9 mouse cellular contexts compared by ENCODE assay signal in genomic region chr1:64195970-64196491, GRCm38 (mm10).
DNase-seq lines count a peak whose midpoint lies in the region; ATAC-seq and TF ChIP-seq lines count a peak whose summit lies in the region.
"Had no signal": no experiment of that assay in that cellular context is flagged by ENCODE, and none has a peak within 500 bp of the region (broad histone marks: within the 10 kb centered on the region; RNA-seq: fewer than 3 reads in every experiment).

No protein-coding gene starts in this region.

- H3K4me1 ChIP-seq in midbrain, embryonic 10.5 days = peaks cover 54% of the 10 kb centered on the region
- peaks cover 44% of the 10 kb centered on the region for H3K4me1 ChIP-seq in midbrain, embryonic 15.5 days
- peaks cover 28% of the 10 kb centered on the region for H3K4me1 ChIP-seq in forebrain, embryonic 14.5 days (ENCODE audit: control insufficient read depth, insufficient read depth, low read length)
- H3K4me1 ChIP-seq in heart, embryonic 16.5 days (ENCODE audit: control insufficient read depth, insufficient read depth, low read length) = peaks cover 11% of the 10 kb centered on the region
- peaks cover 23% of the 10 kb centered on the region for H3K4me1 ChIP-seq in neural tube, embryonic 15.5 days
- H3K4me1 ChIP-seq in kidney, embryonic 16.5 days (ENCODE audit: insufficient read depth, low read length) = peaks cover 14% of the 10 kb centered on the region; the same call in 1 of the 2 replicates
- peaks cover 6% of the 10 kb centered on the region for H3K4me1 ChIP-seq in liver, embryonic 12.5 days

- peak overlapping the region; percentile 53 for H3K27ac ChIP-seq in midbrain, embryonic 10.5 days (replicated peaks)
- H3K27ac ChIP-seq in midbrain, embryonic 15.5 days = no peak overlapping the region
- no peak overlapping the region for H3K27ac ChIP-seq in forebrain, embryonic 14.5 days (ENCODE audit: low read depth, low read length)
- H3K27ac ChIP-seq in heart, embryonic 16.5 days (ENCODE audit: low read length) = peak overlapping the region; percentile 76
- no peak overlapping the region for H3K27ac ChIP-seq in neural tube, embryonic 15.5 days (replicated peaks)
- no peak overlapping the region; the same call in 1 of the 2 replicates for H3K27ac ChIP-seq in left cerebral cortex, adult 2 months
- no peak overlapping the region for H3K27ac ChIP-seq in kidney, embryonic 16.5 days (ENCODE audit: low read length)
- no peak overlapping the region for H3K27ac ChIP-seq in liver, embryonic 12.5 days
- H3K27ac ChIP-seq: macrophage had no signal

- H3K9ac ChIP-seq in midbrain, embryonic 15.5 days = no peak overlapping the region
- no peak overlapping the region for H3K9ac ChIP-seq in forebrain, embryonic 14.5 days (ENCODE audit: low read length)
- no peak overlapping the region for H3K9ac ChIP-seq in heart, embryonic 16.5 days (ENCODE audit: low read length)
- no peak overlapping the region for H3K9ac ChIP-seq in neural tube, embryonic 15.5 days (replicated peaks)
- no peak overlapping the region for H3K9ac ChIP-seq in kidney, embryonic 16.5 days (replicated peaks; ENCODE audit: low read length)
- no peak overlapping the region for H3K9ac ChIP-seq in liver, embryonic 12.5 days

- no peaks in the 10 kb centered on the region for H3K36me3 ChIP-seq in midbrain, embryonic 10.5 days
- no peaks in the 10 kb centered on the region for H3K36me3 ChIP-seq in midbrain, embryonic 15.5 days (replicated peaks)
- H3K36me3 ChIP-seq in forebrain, embryonic 14.5 days (ENCODE audit: control insufficient read depth, insufficient read depth, low read length) = no peaks in the 10 kb centered on the region
- H3K36me3 ChIP-seq in heart, embryonic 16.5 days (ENCODE audit: control insufficient read depth, insufficient read depth) = no peaks in the 10 kb centered on the region
- no peaks in the 10 kb centered on the region for H3K36me3 ChIP-seq in neural tube, embryonic 15.5 days
- no peaks in the 10 kb centered on the region for H3K36me3 ChIP-seq in kidney, embryonic 16.5 days (ENCODE audit: insufficient read depth, low read length)
- H3K36me3 ChIP-seq in liver, embryonic 12.5 days = no peaks in the 10 kb centered on the region

- intact Hi-C loops in left cerebral cortex, adult 2 months (cut with DNase I) = loop anchor here (2.0 to 10.0 kb wide), 3 partner anchors 75 to 431 kb away; partner anchors contain the start of gene 4933402D24Rik

- no peaks in the 10 kb centered on the region for H3K27me3 ChIP-seq in midbrain, embryonic 10.5 days (ENCODE audit: low read depth, poor library complexity, severe bottlenecking)
- no peaks in the 10 kb centered on the region for H3K27me3 ChIP-seq in midbrain, embryonic 15.5 days (replicated peaks)
- no peaks in the 10 kb centered on the region for H3K27me3 ChIP-seq in forebrain, embryonic 14.5 days (replicated peaks; ENCODE audit: control insufficient read depth, insufficient read depth, low read length)
- no peaks in the 10 kb centered on the region for H3K27me3 ChIP-seq in heart, embryonic 16.5 days (ENCODE audit: control insufficient read depth, insufficient read depth, low read length)
- 0 out of 2 replicates have a peak, but pooled peaks cover 2% of the 10 kb centered on the region for H3K27me3 ChIP-seq in neural tube, embryonic 15.5 days (replicated peaks)
- H3K27me3 ChIP-seq in kidney, embryonic 16.5 days (ENCODE audit: insufficient read depth, low read length) = no peaks in the 10 kb centered on the region
- H3K27me3 ChIP-seq in liver, embryonic 12.5 days (replicated peaks) = no peaks in the 10 kb centered on the region

- no peak for ATAC-seq in midbrain, embryonic 15.5 days (replicated peaks)
- ATAC-seq in forebrain, embryonic 14.5 days = peak; percentile 45
- ATAC-seq in heart, embryonic 16.5 days (replicated peaks; ENCODE audit: extremely low read depth, insufficient read depth, low FRiP score) = peak; percentile 67; the same call in 1 of the 2 replicates
- ATAC-seq in neural tube, embryonic 15.5 days (ENCODE audit: low FRiP score) = 0 out of 2 replicates have a peak, but pooled peaks have one; percentile 13
- ATAC-seq in kidney, embryonic 16.5 days (ENCODE audit: low FRiP score, low TSS enrichment) = no peak
- no peak for ATAC-seq in liver, embryonic 12.5 days

- no peak overlapping the region for H3K4me2 ChIP-seq in midbrain, embryonic 15.5 days
- H3K4me2 ChIP-seq in forebrain, embryonic 14.5 days (ENCODE audit: low read length) = no peak overlapping the region
- peak overlapping the region; percentile 39 for H3K4me2 ChIP-seq in heart, embryonic 16.5 days (ENCODE audit: low read depth, low read length)
- no peak overlapping the region for H3K4me2 ChIP-seq in neural tube, embryonic 15.5 days
- H3K4me2 ChIP-seq in kidney, embryonic 16.5 days (replicated peaks; ENCODE audit: low read depth, low read length) = no peak overlapping the region
- no peak overlapping the region for H3K4me2 ChIP-seq in liver, embryonic 12.5 days

- DNase-seq in midbrain, embryonic 10.5 days (ENCODE audit: low spot score) = no peak
- DNase-seq in forebrain, embryonic 14.5 days (ENCODE audit: low spot score) = peak; percentile 56
- DNase-seq in left cerebral cortex, adult 2 months (ENCODE audit: extremely low spot score in 1 of 2, low spot score in 2 of 2) = no peak

- H3K9me3 ChIP-seq in midbrain, embryonic 10.5 days (replicated peaks) = no peaks in the 10 kb centered on the region
- no peaks in the 10 kb centered on the region for H3K9me3 ChIP-seq in midbrain, embryonic 15.5 days
- H3K9me3 ChIP-seq in forebrain, embryonic 14.5 days (replicated peaks; ENCODE audit: control insufficient read depth, low read length) = no peaks in the 10 kb centered on the region
- no peaks in the 10 kb centered on the region for H3K9me3 ChIP-seq in heart, embryonic 16.5 days (replicated peaks; ENCODE audit: control insufficient read depth, low read length)
- H3K9me3 ChIP-seq in neural tube, embryonic 15.5 days (replicated peaks) = no peaks in the 10 kb centered on the region
- no peaks in the 10 kb centered on the region for H3K9me3 ChIP-seq in kidney, embryonic 16.5 days (ENCODE audit: low read length)
- H3K9me3 ChIP-seq in liver, embryonic 12.5 days (replicated peaks) = no peaks in the 10 kb centered on the region

- TF ChIP-seq CTCF in left cerebral cortex, adult 2 months (IDR thresholded peaks at IDR 0.05) = no peak

- WGBS in midbrain, embryonic 10.5 days = 25% methylated on average over 4 of the region's 4 CpGs
- 17% methylated on average over 4 of the region's 4 CpGs for WGBS in midbrain, embryonic 15.5 days
- WGBS in forebrain, embryonic 14.5 days = 6% methylated on average over 4 of the region's 4 CpGs
- WGBS in heart, embryonic 16.5 days = 26% methylated on average over 4 of the region's 4 CpGs
- WGBS in neural tube, embryonic 15.5 days = 16% methylated on average over 4 of the region's 4 CpGs
- whole genome bisulfite sequencing in kidney, embryonic 16.5 days = 52% methylated on average over 4 of the region's 4 CpGs
- 63% methylated on average over 4 of the region's 4 CpGs for WGBS in liver, embryonic 12.5 days (ENCODE audit: insufficient replicate concordance)

- H3K4me3 ChIP-seq in midbrain, embryonic 10.5 days = no peak overlapping the region
- no peak overlapping the region for H3K4me3 ChIP-seq in midbrain, embryonic 15.5 days
- no peak overlapping the region for H3K4me3 ChIP-seq in forebrain, embryonic 14.5 days (ENCODE audit: low read depth, low read length)
- H3K4me3 ChIP-seq in heart, embryonic 16.5 days (ENCODE audit: low read length) = no peak overlapping the region
- no peak overlapping the region for H3K4me3 ChIP-seq in neural tube, embryonic 15.5 days (replicated peaks)
- H3K4me3 ChIP-seq in left cerebral cortex, adult 2 months = no peak overlapping the region
- H3K4me3 ChIP-seq in kidney, embryonic 16.5 days (ENCODE audit: low read length) = no peak overlapping the region
- no peak overlapping the region for H3K4me3 ChIP-seq in liver, embryonic 12.5 days

Comparison
In these comparisons a context has a peak if more than half of its experiments do, and no peak if none do; other contexts are left out.
1. H3K27ac ChIP-seq: peak in midbrain, embryonic 10.5 days (single experiment) and heart, embryonic 16.5 days (single experiment); none in midbrain, embryonic 15.5 days (single experiment), forebrain, embryonic 14.5 days (single experiment), neural tube, embryonic 15.5 days (single experiment), left cerebral cortex, adult 2 months (single experiment), kidney, embryonic 16.5 days (single experiment) and liver, embryonic 12.5 days (single experiment).
2. ATAC-seq: peak in forebrain, embryonic 14.5 days (single experiment), heart, embryonic 16.5 days (single experiment) and neural tube, embryonic 15.5 days (single experiment); none in midbrain, embryonic 15.5 days (single experiment), kidney, embryonic 16.5 days (single experiment) and liver, embryonic 12.5 days (single experiment).